Mouse (Mus musculus): ENCODE results near the gene Eif4a2.

- TF ChIP-seq MAX (IDR thresholded peaks at IDR 0.05) = no peak
- no peak for TF ChIP-seq CTCF (IDR thresholded peaks at IDR 0.05; ENCODE audit: control insufficient read depth, insufficient read depth, insufficient read length)
- no peak for TF ChIP-seq FOSL1 (IDR thresholded peaks at IDR 0.05; ENCODE audit: insufficient read depth, low read length, poor library complexity, severe bottlenecking)
These were observed 28.3 kb downstream of the Eif4a2 start for GRCm38 (mm10) chr16:23135421-23136149.
